Mouse (Mus musculus) C2C12 (cell line): ENCODE measurements around the gene Rbm8a. TPM values are rescaled to one million over a fixed set of nuclear protein-coding genes. Genes with fewer than 3 reads are reported as not detected.

Experiments used
- H3K27me3 ChIP-seq: one replicate; pipeline ENCODE4 v1.6.1; 2011; ENCODE audit not compliant: control insufficient read depth, insufficient read depth, insufficient read length
- H3K36me3 ChIP-seq: one replicate; pipeline ENCODE4 v1.6.1; 2011; ENCODE audit not compliant: control insufficient read depth, insufficient read depth
- H3K4me3 ChIP-seq: one replicate; pipeline ENCODE4 v1.5.1; 2011; ENCODE audit warnings: mild to moderate bottlenecking, control low read depth; ENCODE audit not compliant: poor library complexity, insufficient read depth, severe bottlenecking
- H3K79me2 ChIP-seq: one replicate; pipeline ENCODE4 v1.6.1; 2011; ENCODE audit not compliant: control insufficient read depth, insufficient read depth
- H3K79me3 ChIP-seq: one replicate; pipeline ENCODE4 v1.6.1; 2011; ENCODE audit warnings: low read depth, control low read depth
- H3ac ChIP-seq: one replicate; pipeline ENCODE3; 2011; ENCODE audit warnings: low read depth; ENCODE audit not compliant: control insufficient read depth, insufficient read length
- CEBPB ChIP-seq: IDR thresholded peaks from one replicate; pipeline ENCODE4 v1.6.1; 2011; ENCODE audit warnings: low read depth, mild to moderate bottlenecking, control low read depth, moderate library complexity
- CTCF ChIP-seq: IDR thresholded peaks from one replicate; pipeline ENCODE4 v1.5.1; 2011; ENCODE audit not compliant: control insufficient read depth, insufficient read depth, insufficient read length
- FOSL1 ChIP-seq: IDR thresholded peaks from one replicate; pipeline ENCODE4 v1.8.0; 2011; ENCODE audit warnings: mild to moderate bottlenecking, low read length; ENCODE audit not compliant: poor library complexity, insufficient read depth, severe bottlenecking
- MAX ChIP-seq: IDR thresholded peaks from one replicate; pipeline ENCODE4 v1.6.1; 2011; ENCODE audit warnings: mild to moderate bottlenecking, control low read depth
- MYOD1 ChIP-seq: IDR thresholded peaks from one replicate; pipeline ENCODE4 v1.6.1; 2011; ENCODE audit warnings: low read depth; ENCODE audit not compliant: control insufficient read depth, insufficient read length
- MYOG ChIP-seq: IDR thresholded peaks from one replicate; pipeline ENCODE4 v1.6.1; 2011; ENCODE audit not compliant: control insufficient read depth, insufficient read length; ENCODE audit errors: extremely low read depth
- USF1 ChIP-seq: IDR thresholded peaks from one replicate; pipeline ENCODE4 v1.6.1; 2011; ENCODE audit warnings: low read depth, mild to moderate bottlenecking, control low read depth, moderate library complexity
- polyA plus RNA-seq: library from polyadenylated mRNA; unstranded; fragments of >200 nt; fragmentation: generic; extraction: Trizol; gene quantifications from one replicate; pipeline ENCODE4 v1.2.1, GENCODE M21; 2012; ENCODE audit warnings: missing spikeins

The Rbm8a gene
- polyA plus RNA-seq, 1 experiment = 80.3 TPM

- H3K27me3 ChIP-seq = no peaks in the 10 kb centered on the region
- H3K79me2 ChIP-seq = peaks cover 13% of the 10 kb centered on the region
- peak overlapping the region; percentile 21 for H3K4me3 ChIP-seq
- no peaks in the 10 kb centered on the region for H3K36me3 ChIP-seq
- TF ChIP-seq MYOD1 = no peak
- no peak for TF ChIP-seq MYOG
- TF ChIP-seq CEBPB = no peak
- TF ChIP-seq CTCF = no peak
- TF ChIP-seq MAX = no peak
- TF ChIP-seq USF1 = no peak
- TF ChIP-seq FOSL1 = no peak
- peak overlapping the region; percentile 45 for H3ac ChIP-seq
- peaks cover 4% of the 10 kb centered on the region for H3K79me3 ChIP-seq
These were observed 32.3 kb upstream of the Rbm8a start for GRCm38 (mm10) chr3:96597435-96597891.

- H3K79me3 ChIP-seq = peaks cover 13% of the 10 kb centered on the region
- H3K27me3 ChIP-seq = no peaks in the 10 kb centered on the region
- no peaks in the 10 kb centered on the region for H3K36me3 ChIP-seq
- H3K4me3 ChIP-seq = peak overlapping the region; percentile 21
- TF ChIP-seq MYOD1 (no peak), CEBPB (no peak), CTCF (no peak), USF1 (no peak), FOSL1 (no peak), MAX (no peak)
- H3ac ChIP-seq = peak overlapping the region; percentile 51
- H3K79me2 ChIP-seq = peaks cover 23% of the 10 kb centered on the region
These were observed 31.3 kb upstream of the Rbm8a start for GRCm38 (mm10) chr3:96598156-96599068.

- TF ChIP-seq USF1 = no peak
- no peak for TF ChIP-seq MYOD1
- TF ChIP-seq MYOG = no peak
- TF ChIP-seq CTCF = no peak
- no peak for TF ChIP-seq MAX
- TF ChIP-seq CEBPB = no peak
- TF ChIP-seq FOSL1 = no peak
- peaks cover 27% of the 10 kb centered on the region for H3K79me2 ChIP-seq
- no peaks in the 10 kb centered on the region for H3K27me3 ChIP-seq
- H3ac ChIP-seq = no peak overlapping the region
- H3K4me3 ChIP-seq = no peak overlapping the region
- peaks cover 17% of the 10 kb centered on the region for H3K79me3 ChIP-seq
- H3K36me3 ChIP-seq = peaks cover 6% of the 10 kb centered on the region
These were observed 30.7 kb upstream of the Rbm8a start for GRCm38 (mm10) chr3:96599069-96599393.

GRCm38 (mm10) chr3:96599411-96599810, 30.3 kb upstream of the Rbm8a start:
- Histone ChIP-seq H3K79me2 (peaks cover 31% of the 10 kb centered on the region), H3K79me3 (peaks cover 20% of the 10 kb centered on the region), H3K4me3 (no peak overlapping the region), H3K27me3 (no peaks in the 10 kb centered on the region), H3K36me3 (peaks cover 9% of the 10 kb centered on the region), H3ac (no peak overlapping the region)
- TF ChIP-seq MYOG (no peak), USF1 (no peak), MAX (no peak), MYOD1 (no peak), FOSL1 (no peak), CTCF (no peak), CEBPB (no peak)

- Histone ChIP-seq H3K27me3 (no peaks in the 10 kb centered on the region), H3K79me2 (peaks cover 43% of the 10 kb centered on the region), H3K79me3 (peaks cover 25% of the 10 kb centered on the region), H3K36me3 (peaks cover 10% of the 10 kb centered on the region), H3ac (peak within 1 kb of the TSS; percentile 83), H3K4me3 (peak within 1 kb of the TSS; percentile 44)
- no peak for TF ChIP-seq MYOD1
- TF ChIP-seq CTCF = no peak
- no peak for TF ChIP-seq MAX
- TF ChIP-seq MYOG = no peak
- no peak for TF ChIP-seq CEBPB
- TF ChIP-seq USF1 = no peak
- TF ChIP-seq FOSL1 = no peak
These were observed 29.0 kb upstream of the Rbm8a start, which contains the start of gene Lix1l for GRCm38 (mm10) chr3:96600639-96601250. Gene Lix1l (plus strand): TSS chr3:96601149.
